Mouse (Mus musculus) ES-E14 (cell line): ENCODE data around the gene Otud3.

Source experiments
- CHD2 ChIP-seq: IDR thresholded peaks from 2 replicates; pipeline ENCODE4 v1.6.1; 2014; ENCODE audit warnings: mild to moderate bottlenecking, low read depth, low read length, inconsistent platforms
- HCFC1 ChIP-seq: IDR thresholded peaks from 2 replicates; pipeline ENCODE4 v1.6.1; 2012; ENCODE audit warnings: low read length, inconsistent platforms, borderline replicate concordance; ENCODE audit not compliant: insufficient read depth
- MAFK ChIP-seq: IDR thresholded peaks from 2 replicates; pipeline ENCODE4 v1.6.1; 2014; ENCODE audit warnings: mild to moderate bottlenecking, low read depth, low read length, inconsistent platforms; ENCODE audit not compliant: insufficient read depth
- ZC3H11A ChIP-seq: IDR thresholded peaks from 2 replicates; pipeline ENCODE4 v1.6.1; 2012; ENCODE audit warnings: low read depth, mild to moderate bottlenecking, inconsistent platforms, low read length, borderline replicate concordance
- ZNF384 ChIP-seq: IDR thresholded peaks from 2 replicates; pipeline ENCODE4 v1.6.1; 2012; ENCODE audit warnings: low read depth, low read length, inconsistent platforms

- TF ChIP-seq MAFK, result no peak
- no peak for TF ChIP-seq CHD2
- TF ChIP-seq HCFC1, result no peak
- no peak for TF ChIP-seq ZNF384
- TF ChIP-seq ZC3H11A, result 0 out of 2 replicates have a peak, but pooled peaks have one; percentile 23
These were observed 47.3 kb downstream of the Otud3 start for GRCm38 (mm10) chr4:138866413-138866812.
